24 mouse cellular contexts compared by ENCODE assay signal in the genomic region with DNA sequence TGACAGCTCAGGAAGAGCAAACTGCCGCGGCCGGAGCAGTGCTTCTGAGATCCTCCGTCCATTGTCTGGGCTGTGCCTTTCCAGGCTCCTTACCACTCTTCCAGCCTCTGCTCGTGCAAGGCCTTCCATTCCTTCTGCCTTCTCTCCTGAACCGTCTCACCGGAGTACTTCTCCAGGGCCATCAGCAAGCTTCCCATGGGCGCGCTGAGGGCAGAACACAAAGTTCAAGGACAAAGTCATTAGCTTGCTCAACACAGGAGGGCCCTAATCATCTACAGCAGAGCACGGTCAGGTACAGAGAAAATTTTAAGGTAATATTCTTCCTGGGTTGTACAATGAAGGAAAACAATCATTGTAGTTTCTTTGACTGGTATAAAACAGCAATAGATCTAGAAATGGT. TPM values are rescaled to one million over a fixed set of nuclear protein-coding genes. Genes with fewer than 3 reads are reported as not detected.
DNase-seq lines count a peak whose midpoint lies in the region; ATAC-seq and TF ChIP-seq lines count a peak whose summit lies in the region.
"Had no signal": no experiment of that assay in that cellular context is flagged by ENCODE, and none has a peak within 500 bp of the region (broad histone marks: within the 10 kb centered on the region; RNA-seq: fewer than 3 reads in every experiment).

No protein-coding gene starts in this region.

- peaks cover 48% of the 10 kb centered on the region for H3K36me3 ChIP-seq in midbrain, postnatal 0 days (ENCODE audit: insufficient read depth, low read length)
- peaks cover 62% of the 10 kb centered on the region for H3K36me3 ChIP-seq in midbrain, embryonic 14.5 days (ENCODE audit: control insufficient read depth, insufficient read depth, low read length)
- H3K36me3 ChIP-seq in intestine, postnatal 0 days (ENCODE audit: control insufficient read depth, insufficient read depth), result peaks cover 39% of the 10 kb centered on the region
- peaks cover 61% of the 10 kb centered on the region for H3K36me3 ChIP-seq in forebrain, embryonic 15.5 days

- H3K27me3 ChIP-seq in midbrain, postnatal 0 days (ENCODE audit: insufficient read depth, low read length), result no peaks in the 10 kb centered on the region
- no peaks in the 10 kb centered on the region for H3K27me3 ChIP-seq in midbrain, embryonic 14.5 days (ENCODE audit: control insufficient read depth, insufficient read depth, low read length)
- H3K27me3 ChIP-seq in intestine, postnatal 0 days (replicated peaks; ENCODE audit: control insufficient read depth, insufficient read depth, low read length), result no peaks in the 10 kb centered on the region
- no peaks in the 10 kb centered on the region for H3K27me3 ChIP-seq in forebrain, embryonic 15.5 days
- H3K27me3 ChIP-seq: CH12.LX; embryonic facial prominence, embryonic 12.5 days; forebrain, embryonic 13.5 days; Patski had no signal

- no peaks in the 10 kb centered on the region for H3K9me3 ChIP-seq in midbrain, postnatal 0 days (ENCODE audit: low read length)
- no peaks in the 10 kb centered on the region for H3K9me3 ChIP-seq in midbrain, embryonic 14.5 days (ENCODE audit: control insufficient read depth, low read length)
- no peaks in the 10 kb centered on the region for H3K9me3 ChIP-seq in intestine, postnatal 0 days (ENCODE audit: control insufficient read depth)
- H3K9me3 ChIP-seq in forebrain, embryonic 15.5 days, result no peaks in the 10 kb centered on the region
- H3K9me3 ChIP-seq: embryonic facial prominence, embryonic 10.5 days; embryonic facial prominence, embryonic 12.5 days; forebrain, embryonic 13.5 days; G1E had no signal

- ATAC-seq in midbrain, postnatal 0 days (ENCODE audit: low FRiP score), result no peak
- no peak for ATAC-seq in midbrain, embryonic 14.5 days (ENCODE audit: low FRiP score, low TSS enrichment)
- peak; percentile 28; the same call in 1 of the 2 replicates for ATAC-seq in intestine, postnatal 0 days
- no peak for ATAC-seq in forebrain, embryonic 15.5 days (replicated peaks)
- ATAC-seq: activated CD4-positive, CD25-positive, alpha-beta regulatory T cell, adult 4 months; CD4-positive, CD25-positive, alpha-beta regulatory T cell, adult 4 months; forebrain, embryonic 13.5 days; forebrain, embryonic 16.5 days; Patski had no signal

- no peak overlapping the region for H3K27ac ChIP-seq in midbrain, postnatal 0 days (ENCODE audit: low read depth, low read length)
- H3K27ac ChIP-seq in midbrain, embryonic 14.5 days (replicated peaks; ENCODE audit: low read depth, low read length), result no peak overlapping the region
- H3K27ac ChIP-seq in intestine, postnatal 0 days (ENCODE audit: low read depth, low read length), result no peak overlapping the region
- H3K27ac ChIP-seq in forebrain, embryonic 15.5 days (replicated peaks), result no peak overlapping the region
- H3K27ac ChIP-seq: embryonic facial prominence, embryonic 10.5 days; embryonic facial prominence, embryonic 12.5 days; forebrain, embryonic 13.5 days had no signal

- 90% methylated on average over 10 of the region's 10 CpGs for WGBS in midbrain, postnatal 0 days
- WGBS in midbrain, embryonic 14.5 days, result 93% methylated on average over 10 of the region's 10 CpGs
- 59% methylated on average over 10 of the region's 10 CpGs for WGBS in intestine, postnatal 0 days
- 94% methylated on average over 10 of the region's 10 CpGs for WGBS in forebrain, embryonic 15.5 days

- no peak overlapping the region for H3K4me3 ChIP-seq in midbrain, postnatal 0 days (ENCODE audit: low read depth, low read length)
- H3K4me3 ChIP-seq in midbrain, embryonic 14.5 days (replicated peaks; ENCODE audit: low read depth, low read length), result no peak overlapping the region
- no peak overlapping the region for H3K4me3 ChIP-seq in intestine, postnatal 0 days (ENCODE audit: low read depth, low read length)
- H3K4me3 ChIP-seq in forebrain, embryonic 15.5 days, result no peak overlapping the region
- H3K4me3 ChIP-seq: embryonic facial prominence, embryonic 10.5 days; embryonic facial prominence, embryonic 12.5 days; forebrain, embryonic 13.5 days had no signal

- H3K4me1 ChIP-seq in midbrain, postnatal 0 days (ENCODE audit: insufficient read depth, low read length), result no peaks in the 10 kb centered on the region
- H3K4me1 ChIP-seq in midbrain, embryonic 14.5 days (ENCODE audit: control insufficient read depth, insufficient read depth, low read length), result no peaks in the 10 kb centered on the region
- no peaks in the 10 kb centered on the region for H3K4me1 ChIP-seq in intestine, postnatal 0 days (replicated peaks; ENCODE audit: control insufficient read depth, insufficient read depth, low read length)
- no peaks in the 10 kb centered on the region for H3K4me1 ChIP-seq in forebrain, embryonic 15.5 days
- H3K4me1 ChIP-seq: embryonic facial prominence, embryonic 10.5 days; embryonic facial prominence, embryonic 12.5 days; forebrain, embryonic 13.5 days had no signal

- peak; percentile 55 to 65 for DNase-seq in adrenal gland, adult (ENCODE audit: inconsistent age in 2 of 2, low spot score in 1 of 2)
- no peak for DNase-seq in adrenal gland, adult 18-20 months (ENCODE audit: low spot score in 2 of 2)
- DNase-seq in adrenal gland, postnatal 14 days, result peak; percentile 15
- no peak for DNase-seq in adrenal gland, postnatal 4 days (ENCODE audit: low spot score in 2 of 2)
- DNase-seq in midbrain, postnatal 0 days (ENCODE audit: low spot score), result no peak
- no peak for DNase-seq in midbrain, embryonic 14.5 days
- DNase-seq: adrenal gland, postnatal 25 days; B cell, adult 2 months; cerebellum, adult 11-12 months; cerebellum, adult 2 months; cerebellum, adult 9-10 months; cerebellum, postnatal 10 days; cerebellum, postnatal 25 days had no signal

- H3K4me2 ChIP-seq in midbrain, postnatal 0 days (ENCODE audit: low read depth, low read length, poor library complexity, severe bottlenecking), result no peak overlapping the region
- H3K4me2 ChIP-seq in midbrain, embryonic 14.5 days (ENCODE audit: low read length), result no peak overlapping the region
- no peak overlapping the region for H3K4me2 ChIP-seq in intestine, postnatal 0 days (replicated peaks; ENCODE audit: low read depth)
- H3K4me2 ChIP-seq in forebrain, embryonic 15.5 days (replicated peaks), result no peak overlapping the region
- H3K4me2 ChIP-seq: embryonic facial prominence, embryonic 12.5 days; forebrain, embryonic 13.5 days had no signal

- no peak for TF ChIP-seq CTCF in midbrain, postnatal 0 days (IDR thresholded peaks at IDR 0.05)
- TF ChIP-seq CTCF in intestine, postnatal 0 days (IDR thresholded peaks at IDR 0.05; ENCODE audit: low read depth), result no peak

- 0 out of 2 replicates have a peak overlapping the region, but pooled peaks have one; percentile 4 for H3K9ac ChIP-seq in midbrain, postnatal 0 days (replicated peaks; ENCODE audit: low read length, poor library complexity, severe bottlenecking)
- H3K9ac ChIP-seq in midbrain, embryonic 14.5 days (replicated peaks; ENCODE audit: low read length), result no peak overlapping the region
- no peak overlapping the region for H3K9ac ChIP-seq in intestine, postnatal 0 days (ENCODE audit: low read depth, low read length)
- H3K9ac ChIP-seq in forebrain, embryonic 15.5 days (replicated peaks), result no peak overlapping the region
- H3K9ac ChIP-seq: embryonic facial prominence, embryonic 12.5 days; forebrain, embryonic 13.5 days had no signal

RNA-seq across cellular contexts. Expression of gene Timmdc1, which starts 20.0 kb away (rescaled TPM):
- total RNA-seq in adrenal gland, adult 18-20 months (2021), result 10 to 100 TPM; 43.9 to 51.5 TPM
- 46.2 and 46.5 TPM in 2 replicates for total RNA-seq in adrenal gland, postnatal 14 days (2021)
- total RNA-seq in adrenal gland, postnatal 4 days (2021), result 10 to 100 TPM; 26.4 to 32.2 TPM
- total RNA-seq in midbrain, postnatal 0 days (2014; rRNA removed), result 29.4 and 33.1 TPM in 2 replicates
- polyA plus RNA-seq in midbrain, postnatal 0 days (2015; fragmentation: Nextera tagmentation; extraction: Ambion mirVana), result 25.8 and 26.3 TPM in 2 replicates
- polyA plus RNA-seq in midbrain, embryonic 14.5 days (2014; fragmentation: Nextera tagmentation; extraction: Ambion mirVana), result 28.5 and 28.9 TPM in 2 replicates
- 11.8 and 13.8 TPM in 2 replicates for polyA plus RNA-seq in intestine, postnatal 0 days (2015; fragmentation: Nextera tagmentation; extraction: Ambion mirVana)
- 37.9 and 39.3 TPM in 2 replicates for polyA plus RNA-seq in forebrain, embryonic 15.5 days (2015; fragmentation: Nextera tagmentation; extraction: Ambion mirVana)

RNA-seq across cellular contexts. Expression of gene Cd80, which starts 47.1 kb away (rescaled TPM):
- total RNA-seq in adrenal gland, adult 18-20 months (2021), result under 1 TPM; 0.53 to 0.70 TPM
- 0.56 and 2.0 TPM in 2 replicates for total RNA-seq in adrenal gland, postnatal 14 days (2021)
- under 1 TPM; 0.73 to 0.95 TPM for total RNA-seq in adrenal gland, postnatal 4 days (2021)
- total RNA-seq in midbrain, postnatal 0 days (2014; rRNA removed), result 0.33 TPM in 1 of 2 replicates, not detected in the other
- polyA plus RNA-seq in midbrain, postnatal 0 days (2015; fragmentation: Nextera tagmentation; extraction: Ambion mirVana), result 0.33 and 0.39 TPM in 2 replicates
- polyA plus RNA-seq in midbrain, embryonic 14.5 days (2014; fragmentation: Nextera tagmentation; extraction: Ambion mirVana), result 0.35 and 0.93 TPM in 2 replicates
- 0.23 and 0.33 TPM in 2 replicates for polyA plus RNA-seq in intestine, postnatal 0 days (2015; fragmentation: Nextera tagmentation; extraction: Ambion mirVana)
- 0.55 and 0.59 TPM in 2 replicates for polyA plus RNA-seq in forebrain, embryonic 15.5 days (2015; fragmentation: Nextera tagmentation; extraction: Ambion mirVana)

RNA-seq across cellular contexts. Expression of gene Poglut1, which starts 47.6 kb away (rescaled TPM):
- total RNA-seq in adrenal gland, adult 18-20 months (2021), result 10 to 100 TPM; 27.8 to 29.3 TPM
- total RNA-seq in adrenal gland, postnatal 14 days (2021), result 22.5 and 25.4 TPM in 2 replicates
- 10 to 100 TPM; 31.7 to 33.7 TPM for total RNA-seq in adrenal gland, postnatal 4 days (2021)
- 39.9 and 41.5 TPM in 2 replicates for total RNA-seq in midbrain, postnatal 0 days (2014; rRNA removed)
- 33.1 and 33.3 TPM in 2 replicates for polyA plus RNA-seq in midbrain, postnatal 0 days (2015; fragmentation: Nextera tagmentation; extraction: Ambion mirVana)
- polyA plus RNA-seq in midbrain, embryonic 14.5 days (2014; fragmentation: Nextera tagmentation; extraction: Ambion mirVana), result 49.0 and 62.8 TPM in 2 replicates
- polyA plus RNA-seq in intestine, postnatal 0 days (2015; fragmentation: Nextera tagmentation; extraction: Ambion mirVana), result 11.3 and 12.3 TPM in 2 replicates
- 66.1 and 66.2 TPM in 2 replicates for polyA plus RNA-seq in forebrain, embryonic 15.5 days (2015; fragmentation: Nextera tagmentation; extraction: Ambion mirVana)

RNA-seq across cellular contexts. Expression of gene Adprh, which starts 50.0 kb away (rescaled TPM):
- total RNA-seq in adrenal gland, adult 18-20 months (2021), result 10 to 100 TPM; 32.8 to 39.6 TPM
- total RNA-seq in adrenal gland, postnatal 14 days (2021), result 41.2 and 42.2 TPM in 2 replicates
- total RNA-seq in adrenal gland, postnatal 4 days (2021), result 10 to 100 TPM; 54.7 to 55.4 TPM
- total RNA-seq in midbrain, postnatal 0 days (2014; rRNA removed), result 50.4 and 54.8 TPM in 2 replicates
- polyA plus RNA-seq in midbrain, postnatal 0 days (2015; fragmentation: Nextera tagmentation; extraction: Ambion mirVana), result 147 and 148 TPM in 2 replicates
- polyA plus RNA-seq in midbrain, embryonic 14.5 days (2014; fragmentation: Nextera tagmentation; extraction: Ambion mirVana), result 139 and 158 TPM in 2 replicates
- 55.3 and 58.8 TPM in 2 replicates for polyA plus RNA-seq in intestine, postnatal 0 days (2015; fragmentation: Nextera tagmentation; extraction: Ambion mirVana)
- 131 and 141 TPM in 2 replicates for polyA plus RNA-seq in forebrain, embryonic 15.5 days (2015; fragmentation: Nextera tagmentation; extraction: Ambion mirVana)

RNA-seq across cellular contexts. Expression of gene Tmem39a, which starts 56.0 kb away (rescaled TPM):
- 10 to 100 TPM; 71.5 to 78.4 TPM for total RNA-seq in adrenal gland, adult 18-20 months (2021)
- 55.7 and 74.0 TPM in 2 replicates for total RNA-seq in adrenal gland, postnatal 14 days (2021)
- 10 to 100 TPM; 71.9 to 75.7 TPM for total RNA-seq in adrenal gland, postnatal 4 days (2021)
- 15.1 and 25.5 TPM in 2 replicates for total RNA-seq in midbrain, postnatal 0 days (2014; rRNA removed)
- polyA plus RNA-seq in midbrain, postnatal 0 days (2015; fragmentation: Nextera tagmentation; extraction: Ambion mirVana), result 13.2 and 15.1 TPM in 2 replicates
- polyA plus RNA-seq in midbrain, embryonic 14.5 days (2014; fragmentation: Nextera tagmentation; extraction: Ambion mirVana), result 35.6 and 38.6 TPM in 2 replicates
- 28.4 and 29.3 TPM in 2 replicates for polyA plus RNA-seq in intestine, postnatal 0 days (2015; fragmentation: Nextera tagmentation; extraction: Ambion mirVana)
- 38.4 and 41.5 TPM in 2 replicates for polyA plus RNA-seq in forebrain, embryonic 15.5 days (2015; fragmentation: Nextera tagmentation; extraction: Ambion mirVana)

Comparison
In these comparisons a context has a peak if more than half of its experiments do, and no peak if none do; other contexts are left out.
1. DNase-seq: peak in adrenal gland, adult (2 of 2) and adrenal gland, postnatal 14 days (single experiment); none in adrenal gland, adult 18-20 months (0 of 2), adrenal gland, postnatal 4 days (0 of 2), midbrain, postnatal 0 days (single experiment) and midbrain, embryonic 14.5 days (single experiment).